Mouse (Mus musculus): ENCODE data around the gene Slmap. TPM values are rescaled to one million over a fixed set of nuclear protein-coding genes. Genes with fewer than 3 reads are reported as not detected.

Gene Slmap
- polyA plus RNA-seq, 1 experiment from 2014 or later = 24.3 TPM

DNA sequence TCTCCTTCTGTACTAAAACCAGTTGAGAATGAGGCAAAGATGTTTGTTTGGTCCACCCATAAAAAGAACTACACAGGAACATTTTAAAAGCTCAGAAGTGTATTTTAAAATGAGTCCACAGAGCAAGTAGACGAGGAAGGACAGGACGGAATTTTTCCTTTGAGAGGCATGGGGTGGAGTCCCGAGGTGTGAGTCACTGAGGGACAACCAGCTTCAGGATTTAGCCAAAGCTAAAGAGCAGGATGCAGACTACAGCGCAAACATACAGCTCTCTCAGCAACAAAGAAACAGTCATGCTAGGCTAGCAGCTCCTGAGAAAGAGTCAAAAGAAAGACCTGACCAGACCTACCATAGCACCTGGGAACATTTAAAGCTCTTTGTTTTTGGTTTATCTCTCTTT is 27.4 kb downstream of the Slmap start:
- no peak overlapping the region for H3K9ac ChIP-seq (ENCODE audit: low read depth, low read length)
- no peaks in the 10 kb centered on the region for H3K4me1 ChIP-seq (replicated peaks; ENCODE audit: insufficient read depth, low read length)
- no peak for TF ChIP-seq CTCF (IDR thresholded peaks at IDR 0.05; ENCODE audit: low read depth)
- H3K27me3 ChIP-seq (ENCODE audit: insufficient read depth, low read length) = no peaks in the 10 kb centered on the region
- WGBS = 67% methylated on average over 4 of the region's 4 CpGs
- ATAC-seq (replicated peaks; ENCODE audit: low FRiP score, low read depth) (no peak), DNase-seq (ENCODE audit: low spot score) (no peak)
- H3K4me2 ChIP-seq (ENCODE audit: low read length) = no peak overlapping the region
- H3K27ac ChIP-seq = no peak overlapping the region
- H3K9me3 ChIP-seq (replicated peaks; ENCODE audit: low read length) = no peaks in the 10 kb centered on the region
- H3K4me3 ChIP-seq (replicated peaks; ENCODE audit: low read depth, low read length) = no peak overlapping the region
- H3K36me3 ChIP-seq (ENCODE audit: insufficient read depth, low read length) = no peaks in the 10 kb centered on the region

DNA sequence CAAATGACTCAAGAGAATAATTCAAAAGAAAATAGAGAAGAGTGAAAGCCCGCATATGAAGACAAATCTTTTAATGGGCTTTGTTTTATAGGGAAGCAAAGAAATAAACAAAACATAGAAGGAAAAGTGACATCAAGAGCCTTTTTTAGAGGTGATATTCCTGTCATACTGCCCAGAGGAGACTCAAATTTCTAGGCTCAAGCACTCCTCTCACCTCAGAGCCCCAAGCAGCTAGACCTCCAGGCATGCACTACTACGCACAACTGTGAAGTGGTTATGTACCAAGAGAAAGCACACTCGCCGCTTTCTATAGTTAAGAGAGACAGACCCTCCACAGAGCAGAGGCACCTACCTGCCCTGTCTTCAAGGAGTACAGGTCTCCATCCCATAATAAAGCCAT is 30.2 kb downstream of the Slmap start:
- Histone ChIP-seq H3K27ac (no peak overlapping the region), H3K9ac (ENCODE audit: low read depth, low read length) (no peak overlapping the region), H3K4me3 (replicated peaks; ENCODE audit: low read depth, low read length) (no peak overlapping the region), H3K27me3 (ENCODE audit: insufficient read depth, low read length) (no peaks in the 10 kb centered on the region), H3K9me3 (replicated peaks; ENCODE audit: low read length) (no peaks in the 10 kb centered on the region), H3K4me1 (replicated peaks; ENCODE audit: insufficient read depth, low read length) (no peaks in the 10 kb centered on the region), H3K36me3 (ENCODE audit: insufficient read depth, low read length) (no peaks in the 10 kb centered on the region), H3K4me2 (ENCODE audit: low read length) (no peak overlapping the region)
- 97% methylated on average over 4 of the region's 4 CpGs for WGBS
- TF ChIP-seq CTCF (IDR thresholded peaks at IDR 0.05; ENCODE audit: low read depth) = no peak
- no peak for ATAC-seq (replicated peaks; ENCODE audit: low FRiP score, low read depth)
- no peak for DNase-seq (ENCODE audit: low spot score)

DNA sequence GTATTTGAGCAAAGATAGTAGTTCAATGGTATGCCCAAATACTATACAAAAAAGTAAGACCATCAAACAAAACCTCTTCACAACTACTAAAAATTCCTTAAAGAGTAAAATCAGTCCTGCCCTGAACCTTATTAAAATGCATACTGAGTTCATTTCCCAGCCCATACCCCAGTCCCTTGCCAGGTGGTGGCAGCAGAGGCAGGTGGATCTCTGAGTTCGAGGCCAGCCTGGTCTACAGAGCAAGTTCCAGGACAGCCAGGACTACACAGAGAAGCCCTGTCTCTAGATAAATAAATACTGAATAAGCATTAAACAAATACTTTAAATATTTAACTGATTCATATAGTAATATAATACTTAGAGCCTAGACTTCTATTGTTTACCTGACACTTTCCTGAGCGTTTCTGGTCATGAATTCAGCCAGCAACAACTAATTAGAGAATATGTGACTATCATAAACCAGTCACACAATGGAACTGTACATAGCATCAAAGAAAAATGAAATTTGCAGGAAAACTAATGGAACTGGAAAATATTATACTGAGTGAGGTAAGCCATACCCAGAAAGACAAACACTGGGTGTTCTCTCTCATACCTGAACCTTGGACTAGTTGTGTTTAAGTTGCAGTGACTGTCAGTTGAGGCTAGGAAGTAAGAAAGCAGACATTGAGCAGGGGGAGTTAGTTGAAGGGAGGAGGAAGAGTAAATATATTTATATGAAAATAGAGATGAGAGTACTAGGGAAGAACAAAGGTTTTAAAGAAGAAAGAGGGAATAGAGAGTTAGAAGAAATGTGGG is 34.4 kb downstream of the Slmap start:
- Histone ChIP-seq H3K9me3 (replicated peaks; ENCODE audit: low read length) (no peaks in the 10 kb centered on the region), H3K9ac (ENCODE audit: low read depth, low read length) (no peak overlapping the region), H3K36me3 (ENCODE audit: insufficient read depth, low read length) (no peaks in the 10 kb centered on the region), H3K4me2 (ENCODE audit: low read length) (no peak overlapping the region), H3K27me3 (ENCODE audit: insufficient read depth, low read length) (no peaks in the 10 kb centered on the region), H3K4me1 (replicated peaks; ENCODE audit: insufficient read depth, low read length) (no peaks in the 10 kb centered on the region), H3K4me3 (replicated peaks; ENCODE audit: low read depth, low read length) (no peak overlapping the region), H3K27ac (no peak overlapping the region)
- peak; percentile 14; the same call in 1 of the 2 replicates for TF ChIP-seq CTCF (IDR thresholded peaks at IDR 0.05; ENCODE audit: low read depth)
- DNase-seq (ENCODE audit: low spot score) (no peak), ATAC-seq (replicated peaks; ENCODE audit: low FRiP score, low read depth) (no peak)
- WGBS = 88% methylated on average over 2 of the region's 2 CpGs

DNA sequence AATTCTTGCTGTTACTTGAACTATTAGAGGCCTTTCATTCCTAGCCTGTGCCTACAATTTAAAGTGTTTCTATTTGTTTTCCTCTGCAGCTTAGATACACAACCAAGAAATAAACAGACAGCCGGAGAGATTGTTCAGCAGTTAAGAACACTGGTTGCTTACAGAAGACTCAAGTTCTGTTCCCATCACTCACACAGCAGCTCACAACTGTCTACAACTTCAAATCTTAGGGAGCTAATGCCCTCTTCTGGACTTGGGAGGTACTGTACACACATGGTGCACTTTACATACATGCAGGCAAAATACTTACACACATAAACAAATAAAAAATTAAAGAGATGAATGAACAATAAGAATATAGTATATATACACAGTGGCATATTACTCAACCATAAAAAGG is 39.7 kb downstream of the Slmap start:
- ATAC-seq (replicated peaks; ENCODE audit: low FRiP score, low read depth) = no peak
- no peaks in the 10 kb centered on the region for H3K4me1 ChIP-seq (replicated peaks; ENCODE audit: insufficient read depth, low read length)
- H3K27me3 ChIP-seq (ENCODE audit: insufficient read depth, low read length) = no peaks in the 10 kb centered on the region
- WGBS = 90% methylated on average over 1 of the region's 1 CpGs
- no peak overlapping the region for H3K9ac ChIP-seq (ENCODE audit: low read depth, low read length)
- H3K9me3 ChIP-seq (replicated peaks; ENCODE audit: low read length) = no peaks in the 10 kb centered on the region
- H3K4me3 ChIP-seq (replicated peaks; ENCODE audit: low read depth, low read length) = no peak overlapping the region
- no peak for DNase-seq (ENCODE audit: low spot score)
- no peak overlapping the region for H3K4me2 ChIP-seq (ENCODE audit: low read length)
- no peak overlapping the region for H3K27ac ChIP-seq
- H3K36me3 ChIP-seq (ENCODE audit: insufficient read depth, low read length) = no peaks in the 10 kb centered on the region
- TF ChIP-seq CTCF (IDR thresholded peaks at IDR 0.05; ENCODE audit: low read depth) = peak; percentile 22; the same call in 1 of the 2 replicates

DNA sequence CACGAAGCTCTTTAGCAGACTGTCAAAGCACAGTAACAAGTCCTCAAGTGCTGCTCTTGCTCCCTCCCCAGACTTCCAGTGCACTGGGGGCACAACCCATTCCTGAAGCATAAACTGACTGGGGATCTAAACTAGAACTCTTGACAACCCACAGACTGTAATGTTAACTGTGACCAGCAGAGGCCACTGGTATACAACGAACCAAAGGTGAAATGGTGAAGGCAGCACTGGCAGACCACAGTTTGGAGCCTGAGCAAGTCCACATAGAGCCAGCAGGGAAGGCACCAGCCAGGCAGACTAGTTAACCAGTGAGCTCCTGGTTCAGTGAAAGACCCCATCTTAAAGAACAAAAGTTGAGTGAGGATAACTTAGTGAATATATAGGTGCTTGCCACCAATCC is 43.6 kb downstream of the Slmap start:
- no peak for ATAC-seq (replicated peaks; ENCODE audit: low FRiP score, low read depth)
- no peak overlapping the region for H3K4me2 ChIP-seq (ENCODE audit: low read length)
- 31% methylated on average over 2 of the region's 2 CpGs for WGBS
- H3K36me3 ChIP-seq (ENCODE audit: insufficient read depth, low read length) = 0 out of 2 replicates have a peak, but pooled peaks cover 4% of the 10 kb centered on the region
- DNase-seq (ENCODE audit: low spot score) = peak; percentile 88
- H3K4me3 ChIP-seq (replicated peaks; ENCODE audit: low read depth, low read length) = no peak overlapping the region
- no peaks in the 10 kb centered on the region for H3K27me3 ChIP-seq (ENCODE audit: insufficient read depth, low read length)
- peak; percentile 94 for TF ChIP-seq CTCF (IDR thresholded peaks at IDR 0.05; ENCODE audit: low read depth)
- no peaks in the 10 kb centered on the region; the same call in 1 of the 2 replicates for H3K4me1 ChIP-seq (replicated peaks; ENCODE audit: insufficient read depth, low read length)
- no peak overlapping the region for H3K27ac ChIP-seq
- no peak overlapping the region for H3K9ac ChIP-seq (ENCODE audit: low read depth, low read length)
- H3K9me3 ChIP-seq (replicated peaks; ENCODE audit: low read length) = no peaks in the 10 kb centered on the region

DNA sequence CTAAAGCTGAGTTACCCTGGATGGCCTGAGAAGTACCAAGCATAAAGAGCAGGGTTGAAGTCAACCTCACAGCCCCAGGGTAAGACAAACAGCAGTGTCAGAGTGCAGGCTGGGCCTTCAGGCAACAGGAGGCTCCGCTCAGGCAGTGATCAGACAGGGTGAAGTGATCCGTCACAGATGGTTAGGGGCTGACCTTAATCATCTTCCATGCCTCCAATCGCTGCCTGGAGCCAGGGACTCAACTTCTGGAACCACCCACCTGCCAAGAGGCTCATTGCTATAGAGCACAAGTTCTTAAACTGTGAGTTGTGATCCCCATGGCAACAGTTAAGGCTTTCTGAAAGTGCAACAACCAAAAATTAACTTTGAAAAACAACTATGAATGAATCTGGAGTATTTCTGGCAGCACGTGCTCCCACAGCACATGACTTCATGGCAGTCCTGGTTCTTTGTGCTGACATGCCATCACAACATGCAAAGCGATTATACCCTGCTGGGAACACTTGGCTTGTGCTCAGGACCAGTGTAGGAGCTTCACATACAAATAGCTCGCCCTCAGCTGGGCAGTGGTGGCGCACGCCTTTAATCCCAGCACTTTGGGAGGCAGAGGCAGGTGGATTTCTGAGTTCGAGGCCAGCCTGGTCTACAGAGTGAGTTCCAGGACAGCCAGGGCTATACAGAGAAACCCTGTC is 46.3 kb downstream of the Slmap start:
- Histone ChIP-seq H3K4me1 (replicated peaks; ENCODE audit: insufficient read depth, low read length) (no peaks in the 10 kb centered on the region; the same call in 1 of the 2 replicates), H3K4me2 (ENCODE audit: low read length) (no peak overlapping the region), H3K36me3 (ENCODE audit: insufficient read depth, low read length) (0 out of 2 replicates have a peak, but pooled peaks cover 4% of the 10 kb centered on the region), H3K4me3 (replicated peaks; ENCODE audit: low read depth, low read length) (no peak overlapping the region), H3K9me3 (replicated peaks; ENCODE audit: low read length) (no peaks in the 10 kb centered on the region), H3K27me3 (ENCODE audit: insufficient read depth, low read length) (no peaks in the 10 kb centered on the region), H3K27ac (no peak overlapping the region), H3K9ac (ENCODE audit: low read depth, low read length) (no peak overlapping the region)
- ATAC-seq (replicated peaks; ENCODE audit: low FRiP score, low read depth) = no peak
- no peak for TF ChIP-seq CTCF (IDR thresholded peaks at IDR 0.05; ENCODE audit: low read depth)
- WGBS = 64% methylated on average over 9 of the region's 9 CpGs
- peak; percentile 24 for DNase-seq (ENCODE audit: low spot score)

All from kidney, postnatal 0 days (tissue).